Mouse (Mus musculus) stomach, postnatal 0 days (tissue): ENCODE measurements around the gene Myo10. TPM values are rescaled to one million over a fixed set of nuclear protein-coding genes. Genes with fewer than 3 reads are reported as not detected.

ENCODE experiments used
- ATAC-seq: fragments of 200-750 bp; cut with Nextera tagmentation; 2 replicates; pipeline ENCODE4 v1.8.0; 2017; ENCODE audit not compliant: low FRiP score, low TSS enrichment
- DNase-seq: peaks from one replicate; pipeline ENCODE4 v3.0.0-alpha.2; 2016; ENCODE audit warnings: low spot score
- H3K27ac ChIP-seq: fragments of 300-500 bp; sonication (generic); replicated peaks from 2 replicates; pipeline ENCODE4 v1.5.1; 2014; ENCODE audit warnings: mild to moderate bottlenecking, control low read depth
- H3K27me3 ChIP-seq: fragments of 300-500 bp; sonication (generic); 2 replicates; pipeline ENCODE4 v1.6.1; 2014; ENCODE audit warnings: low read length; ENCODE audit not compliant: control insufficient read depth, insufficient read depth
- H3K36me3 ChIP-seq: fragments of 300-500 bp; sonication (generic); 2 replicates; pipeline ENCODE4 v1.6.1; 2014; ENCODE audit warnings: low read length, mixed read lengths; ENCODE audit not compliant: control insufficient read depth, insufficient read depth
- H3K4me1 ChIP-seq: fragments of 300-500 bp; sonication (generic); replicated peaks from 2 replicates; pipeline ENCODE4 v1.6.1; 2014; ENCODE audit warnings: antibody characterized with exemption; ENCODE audit not compliant: control insufficient read depth, insufficient read depth
- H3K4me2 ChIP-seq: fragments of 300-500 bp; sonication (generic); replicated peaks from 2 replicates; pipeline ENCODE4 v1.6.1; 2014; ENCODE audit warnings: low read depth, mild to moderate bottlenecking, control low read depth, moderate library complexity
- H3K4me3 ChIP-seq: fragments of 300-500 bp; sonication (generic); 2 replicates; pipeline ENCODE4 v1.5.1; 2014; ENCODE audit warnings: low read depth, low read length, control low read depth
- H3K9ac ChIP-seq: fragments of 300-500 bp; sonication (generic); 2 replicates; pipeline ENCODE4 v1.6.1; 2014; ENCODE audit warnings: mild to moderate bottlenecking, low read length, control low read depth, mixed read lengths
- H3K9me3 ChIP-seq: fragments of 300-500 bp; sonication (generic); 2 replicates; pipeline ENCODE4 v1.6.1; 2016; ENCODE audit warnings: low read length; ENCODE audit not compliant: control insufficient read depth
- CTCF ChIP-seq: IDR thresholded peaks from 2 replicates; pipeline ENCODE4 v1.5.1; 2016; ENCODE audit warnings: antibody characterized with exemption, low read depth, mild to moderate bottlenecking, moderate library complexity
- EP300 ChIP-seq: optimal IDR thresholded peaks from 2 replicates; pipeline ENCODE3; 2016; ENCODE audit warnings: antibody characterized with exemption
- WGBS: fragments of 180-500 bp; shearing (Covaris S2); extraction: QIAGEN DNeasy Blood & Tissue Kit; methylation state at CpG from one replicate; pipeline ENCODE4 v1.1.7; 2014; 5-methylcytosine and 5-hydroxymethylcytosine counted together
- polyA plus RNA-seq: library from polyadenylated mRNA; unstranded; fragments of >200 nt; fragmentation: Nextera tagmentation; extraction: Ambion mirVana; gene quantifications from 2 replicates; pipeline ENCODE4 v1.2.1, GENCODE M21; 2015

Myo10 gene
- polyA plus RNA-seq, 1 experiment from 2014 or later, result 15.8 TPM

GRCm38 (mm10) chr15:25789241-25789640 lies 166.9 kb downstream of the Myo10 start:
- DNase-seq (no peak), ATAC-seq (no peak)
- Histone ChIP-seq H3K4me3 (no peak overlapping the region), H3K36me3 (peaks cover 34% of the 10 kb centered on the region), H3K4me2 (no peak overlapping the region), H3K9ac (no peak overlapping the region), H3K27me3 (no peaks in the 10 kb centered on the region), H3K4me1 (no peaks in the 10 kb centered on the region), H3K27ac (no peak overlapping the region), H3K9me3 (no peaks in the 10 kb centered on the region)
- 84% methylated on average over 10 of the region's 10 CpGs for WGBS
- TF ChIP-seq EP300 (no peak), CTCF (no peak)

- Histone ChIP-seq H3K4me3 (no peak overlapping the region), H3K36me3 (peaks cover 29% of the 10 kb centered on the region), H3K9me3 (no peaks in the 10 kb centered on the region), H3K9ac (no peak overlapping the region), H3K4me2 (no peak overlapping the region), H3K4me1 (no peaks in the 10 kb centered on the region), H3K27me3 (no peaks in the 10 kb centered on the region), H3K27ac (no peak overlapping the region)
- 60% methylated on average over 8 of the region's 8 CpGs for WGBS
- DNase-seq (no peak), ATAC-seq (peak; percentile 41; the same call in 1 of the 2 replicates)
- peak; percentile 65 for TF ChIP-seq CTCF
- no peak for TF ChIP-seq EP300
These were observed 169.5 kb downstream of the Myo10 start for GRCm38 (mm10) chr15:25791660-25792353.

GRCm38 (mm10) chr15:25794123-25794522 lies 171.8 kb downstream of the Myo10 start:
- no peak for TF ChIP-seq EP300
- no peak for TF ChIP-seq CTCF
- Histone ChIP-seq H3K4me1 (no peaks in the 10 kb centered on the region), H3K4me3 (no peak overlapping the region), H3K9ac (no peak overlapping the region), H3K27me3 (no peaks in the 10 kb centered on the region), H3K9me3 (no peaks in the 10 kb centered on the region), H3K27ac (0 out of 2 replicates have a peak overlapping the region, but pooled peaks have one; percentile 8), H3K4me2 (no peak overlapping the region), H3K36me3 (peaks cover 24% of the 10 kb centered on the region)
- no peak for DNase-seq
- ATAC-seq, result no peak
- WGBS, result 69% methylated on average over 8 of the region's 8 CpGs

GRCm38 (mm10) chr15:25795496-25795895 lies 173.2 kb downstream of the Myo10 start:
- Histone ChIP-seq H3K4me2 (no peak overlapping the region), H3K9ac (no peak overlapping the region), H3K4me3 (no peak overlapping the region), H3K27me3 (no peaks in the 10 kb centered on the region), H3K9me3 (no peaks in the 10 kb centered on the region), H3K27ac (no peak overlapping the region), H3K4me1 (no peaks in the 10 kb centered on the region), H3K36me3 (peaks cover 20% of the 10 kb centered on the region)
- DNase-seq, result no peak
- no peak for TF ChIP-seq EP300
- TF ChIP-seq CTCF, result no peak
- WGBS, result 94% methylated on average over 9 of the region's 9 CpGs
- ATAC-seq, result no peak

- H3K9me3 ChIP-seq, result no peaks in the 10 kb centered on the region
- no peak overlapping the region for H3K4me3 ChIP-seq
- no peak overlapping the region for H3K27ac ChIP-seq
- DNase-seq, result peak; percentile 50
- no peak overlapping the region for H3K9ac ChIP-seq
- no peaks in the 10 kb centered on the region for H3K27me3 ChIP-seq
- WGBS, result 60% methylated on average over 3 of the region's 3 CpGs
- TF ChIP-seq CTCF, result peak; percentile 98
- TF ChIP-seq EP300, result no peak
- peaks cover 28% of the 10 kb centered on the region for H3K36me3 ChIP-seq
- no peaks in the 10 kb centered on the region for H3K4me1 ChIP-seq
- ATAC-seq, result 0 out of 2 replicates have a peak, but pooled peaks have one; percentile 37
- H3K4me2 ChIP-seq, result no peak overlapping the region
These were observed 174.0 kb downstream of the Myo10 start for GRCm38 (mm10) chr15:25796353-25796752.

GRCm38 (mm10) chr15:25797179-25797578 lies 174.9 kb downstream of the Myo10 start:
- Histone ChIP-seq H3K4me2 (no peak overlapping the region), H3K9me3 (no peaks in the 10 kb centered on the region), H3K4me3 (no peak overlapping the region), H3K27me3 (no peaks in the 10 kb centered on the region), H3K4me1 (no peaks in the 10 kb centered on the region), H3K36me3 (peaks cover 33% of the 10 kb centered on the region), H3K9ac (no peak overlapping the region), H3K27ac (no peak overlapping the region)
- DNase-seq, result no peak
- 85% methylated on average over 8 of the region's 8 CpGs for WGBS
- no peak for ATAC-seq
- TF ChIP-seq CTCF (no peak), EP300 (no peak)
